Mouse (Mus musculus): ENCODE measurements around the gene Nfib.

Nfib gene

GRCm38 (mm10) chr4:82466144-82466543 is 239.4 kb downstream of the Nfib start:
- no peak for DNase-seq (ENCODE audit: low read depth, low spot score)

- peak; percentile 31 for DNase-seq (ENCODE audit: low read depth, low spot score)
Measured at GRCm38 (mm10) chr4:82464051-82464632, 241.4 kb downstream of the Nfib start.

GRCm38 (mm10) chr4:82463189-82463715 is 242.3 kb downstream of the Nfib start:
- DNase-seq (ENCODE audit: low read depth, low spot score): no peak

- no peak for DNase-seq (ENCODE audit: low read depth, low spot score)
Measured at GRCm38 (mm10) chr4:82461676-82462075, 243.9 kb downstream of the Nfib start.

GRCm38 (mm10) chr4:82458895-82459294 is 246.7 kb downstream of the Nfib start:
- no peak for DNase-seq (ENCODE audit: low read depth, low spot score)

GRCm38 (mm10) chr4:82456908-82457307 is 248.6 kb downstream of the Nfib start:
- no peak for DNase-seq (ENCODE audit: low read depth, low spot score)

- DNase-seq (ENCODE audit: low read depth, low spot score): no peak
Measured at GRCm38 (mm10) chr4:82456323-82456713, 249.2 kb downstream of the Nfib start.

- no peak for DNase-seq (ENCODE audit: low read depth, low spot score)
Measured at GRCm38 (mm10) chr4:82455617-82456322, 249.8 kb downstream of the Nfib start.

- no peak for DNase-seq (ENCODE audit: low read depth, low spot score)
Measured at GRCm38 (mm10) chr4:82454989-82455388, 250.6 kb downstream of the Nfib start.

GRCm38 (mm10) chr4:82453341-82453740 is 252.2 kb downstream of the Nfib start:
- DNase-seq (ENCODE audit: low read depth, low spot score): no peak

GRCm38 (mm10) chr4:82452905-82453304 is 252.6 kb downstream of the Nfib start:
- no peak for DNase-seq (ENCODE audit: low read depth, low spot score)

GRCm38 (mm10) chr4:82447061-82447671 is 258.4 kb downstream of the Nfib start:
- peak; percentile 36 for DNase-seq (ENCODE audit: low read depth, low spot score)

- DNase-seq (ENCODE audit: low read depth, low spot score): no peak
Measured at GRCm38 (mm10) chr4:82444078-82444477, 261.5 kb downstream of the Nfib start.

- no peak for DNase-seq (ENCODE audit: low read depth, low spot score)
Measured at GRCm38 (mm10) chr4:82443441-82443840, 262.1 kb downstream of the Nfib start.

GRCm38 (mm10) chr4:82443003-82443402 is 262.5 kb downstream of the Nfib start:
- no peak for DNase-seq (ENCODE audit: low read depth, low spot score)

- no peak for DNase-seq (ENCODE audit: low read depth, low spot score)
Measured at GRCm38 (mm10) chr4:82440606-82441005, 264.9 kb downstream of the Nfib start.

GRCm38 (mm10) chr4:82439813-82440212 is 265.7 kb downstream of the Nfib start:
- DNase-seq (ENCODE audit: low read depth, low spot score): no peak

- no peak for DNase-seq (ENCODE audit: low read depth, low spot score)
Measured at GRCm38 (mm10) chr4:82438631-82439030, 266.9 kb downstream of the Nfib start.

- no peak for DNase-seq (ENCODE audit: low read depth, low spot score)
Measured at GRCm38 (mm10) chr4:82437533-82438318, 267.8 kb downstream of the Nfib start.

GRCm38 (mm10) chr4:82436656-82437055 is 268.9 kb downstream of the Nfib start:
- DNase-seq (ENCODE audit: low read depth, low spot score): no peak

GRCm38 (mm10) chr4:82435716-82436115 is 269.8 kb downstream of the Nfib start:
- no peak for DNase-seq (ENCODE audit: low read depth, low spot score)
